26 mouse cellular contexts compared by ENCODE assay signal in the genomic region with DNA sequence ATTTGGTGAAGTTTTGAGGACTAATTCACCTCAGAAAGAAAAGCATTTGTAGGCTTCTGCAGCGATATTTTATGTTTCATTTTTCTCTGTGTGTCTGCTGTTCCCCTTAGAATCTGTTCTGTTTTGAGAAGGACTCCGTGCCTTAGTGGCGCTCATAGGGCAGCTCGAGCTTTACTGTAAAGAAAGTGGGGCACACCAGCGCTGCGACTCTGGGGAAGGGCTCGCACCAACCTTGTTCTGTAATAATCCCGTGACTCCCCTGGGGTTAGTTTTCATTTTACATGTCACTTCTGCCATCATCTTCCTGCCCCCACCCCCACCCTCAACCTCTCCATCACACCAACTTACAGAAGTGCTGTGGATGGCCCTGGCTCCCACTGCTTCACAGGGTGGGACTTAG. TPM values are rescaled to one million over a fixed set of nuclear protein-coding genes. Genes with fewer than 3 reads are reported as not detected.
"Had no signal": no experiment of that assay in that cellular context is flagged by ENCODE, and none has a peak within 500 bp of the region (broad histone marks: within the 10 kb centered on the region; RNA-seq: fewer than 3 reads in every experiment).

No protein-coding gene starts in this region.

- H3K27ac ChIP-seq: embryonic facial prominence, embryonic 10.5 days; embryonic facial prominence, embryonic 12.5 days; embryonic facial prominence, embryonic 13.5 days; embryonic facial prominence, embryonic 15.5 days; forebrain, embryonic 10.5 days; forebrain, embryonic 12.5 days; forebrain, embryonic 13.5 days; forebrain, embryonic 15.5 days; gastrocnemius, adult 2 months; heart, adult 2 months had no signal

- H3K4me1 ChIP-seq: embryonic facial prominence, embryonic 12.5 days; embryonic facial prominence, embryonic 15.5 days had no signal

- H3K4me2 ChIP-seq: embryonic facial prominence, embryonic 12.5 days; embryonic facial prominence, embryonic 13.5 days; embryonic facial prominence, embryonic 15.5 days; forebrain, embryonic 12.5 days; forebrain, embryonic 13.5 days; forebrain, embryonic 15.5 days had no signal

- DNase-seq: cerebellum, adult 9-10 months; cerebellum, adult 9-11 months; cerebellum, postnatal 10 days; cerebellum, postnatal 14 days; cerebellum, postnatal 25 days; cerebellum, postnatal 36 days; embryo, embryonic 11 days; forebrain, postnatal 0 days; gastrocnemius, adult 2 months; gastrocnemius, postnatal 10 days; gastrocnemius, postnatal 14 days; gastrocnemius, postnatal 25 days; gastrocnemius, postnatal 36 days; heart, adult 11 months; heart, adult 18-20 months; heart, adult 2 months had no signal

- H3K9me3 ChIP-seq: embryonic facial prominence, embryonic 10.5 days; embryonic facial prominence, embryonic 12.5 days; embryonic facial prominence, embryonic 13.5 days; embryonic facial prominence, embryonic 15.5 days; forebrain, embryonic 10.5 days; forebrain, embryonic 12.5 days; forebrain, embryonic 13.5 days; forebrain, embryonic 15.5 days had no signal

- H3K36me3 ChIP-seq: embryonic facial prominence, embryonic 10.5 days; embryonic facial prominence, embryonic 12.5 days; embryonic facial prominence, embryonic 13.5 days; embryonic facial prominence, embryonic 15.5 days; forebrain, embryonic 10.5 days; forebrain, embryonic 12.5 days; forebrain, embryonic 15.5 days had no signal

- H3K27me3 ChIP-seq: embryonic facial prominence, embryonic 12.5 days; embryonic facial prominence, embryonic 13.5 days; embryonic facial prominence, embryonic 15.5 days; forebrain, embryonic 12.5 days; forebrain, embryonic 13.5 days; forebrain, embryonic 15.5 days had no signal

- H3K4me3 ChIP-seq: embryonic facial prominence, embryonic 10.5 days; embryonic facial prominence, embryonic 12.5 days; embryonic facial prominence, embryonic 13.5 days; embryonic facial prominence, embryonic 15.5 days; erythroblast, embryonic 14.5 days; forebrain, embryonic 10.5 days; forebrain, embryonic 12.5 days; forebrain, embryonic 13.5 days; forebrain, embryonic 15.5 days; heart, adult 2 months had no signal

- ATAC-seq: forebrain, embryonic 13.5 days; forebrain, embryonic 14.5 days; forebrain, embryonic 15.5 days had no signal

- H3K9ac ChIP-seq: embryonic facial prominence, embryonic 12.5 days; embryonic facial prominence, embryonic 13.5 days; embryonic facial prominence, embryonic 15.5 days; forebrain, embryonic 12.5 days; forebrain, embryonic 13.5 days; forebrain, embryonic 15.5 days; forebrain, postnatal 0 days had no signal

RNA-seq across cellular contexts. Expression of a gene that starts 56.2 kb away (rescaled TPM):
- polyA plus RNA-seq: erythroblast, embryonic 14.5 days had no signal
